Mouse (Mus musculus) heart, adult 2 months (tissue): ENCODE data around the gene Ivl. TPM values are rescaled to one million over a fixed set of nuclear protein-coding genes. Genes with fewer than 3 reads are reported as not detected.

Experiments
- DNase-seq, 2 experiments: peaks; one replicate each; pipeline ENCODE4 v3.0.0; 2021
- H3K27ac ChIP-seq: fragments of 200-600 bp; 2 replicates; pipeline ENCODE4 v1.8.1; 2022
- H3K27me3 ChIP-seq: fragments of 200-500 bp; 2 replicates; pipeline ENCODE4 v1.6.1; 2012; ENCODE audit warnings: mild to moderate bottlenecking, low read length, inconsistent platforms, mixed read lengths; ENCODE audit not compliant: control insufficient read depth, insufficient read depth
- H3K36me3 ChIP-seq: fragments of 200-500 bp; 2 replicates; pipeline ENCODE4 v1.6.1; 2012; ENCODE audit warnings: low read length, inconsistent platforms; ENCODE audit not compliant: control insufficient read depth, insufficient read depth
- H3K4me1 ChIP-seq: fragments of 200-500 bp; 2 replicates; pipeline ENCODE4 v1.6.1; 2011; ENCODE audit warnings: low read length; ENCODE audit not compliant: control insufficient read depth, insufficient read depth
- H3K4me3 ChIP-seq: fragments of 200-600 bp; 2 replicates; pipeline ENCODE4 v1.8.1; 2022
- H3K79me2 ChIP-seq: fragments of 200-500 bp; replicated peaks from 2 replicates; pipeline ENCODE4 v1.6.1; 2012; ENCODE audit warnings: mild to moderate bottlenecking, inconsistent platforms, low read length, moderate library complexity, mixed read lengths; ENCODE audit not compliant: control insufficient read depth, insufficient read depth
- H3K9ac ChIP-seq: fragments of 200-500 bp; 2 replicates; pipeline ENCODE4 v1.6.1; 2012; ENCODE audit warnings: low read depth, mild to moderate bottlenecking, control low read depth, inconsistent platforms, low read length, mixed read lengths
- CTCF ChIP-seq: fragments of 200-600 bp; IDR thresholded peaks from 2 replicates; pipeline ENCODE4 v1.8.1; 2022; ENCODE audit warnings: antibody characterized with exemption, mild to moderate bottlenecking, moderate library complexity
- EP300 ChIP-seq: fragments of 200-500 bp; IDR thresholded peaks from 2 replicates; pipeline ENCODE4 v1.6.1; 2011; ENCODE audit warnings: low read depth, low read length, control low read depth; ENCODE audit not compliant: insufficient read depth
- POLR2A ChIP-seq: fragments of 200-500 bp; IDR thresholded peaks from 2 replicates; pipeline ENCODE4 v1.6.1; 2011; ENCODE audit warnings: mild to moderate bottlenecking, low read depth, low read length, control low read depth; ENCODE audit not compliant: insufficient read depth
- WGBS: fragments of 180-500 bp; shearing (Covaris S2); methylation state at CpG from one replicate; pipeline ENCODE4 v1.1.7; 2018; 5-methylcytosine and 5-hydroxymethylcytosine counted together
- intact Hi-C: fragments of 180-260 bp; cut with DNase I; formaldehyde crosslinking; loops from one replicate; pipeline ENCODE4 v1.15.1; 2025
- polyA plus RNA-seq: library from polyadenylated mRNA; depleted of rRNA; stranded (reverse); fragments of >200 nt; gene quantifications from 2 replicates; pipeline ENCODE4 v1.2.3, GENCODE M21; 2012
- total RNA-seq, 2 experiments: library from RNA; stranded (reverse); gene quantifications; 2 replicates each; pipeline ENCODE4 v1.2.3; 2021

Gene Ivl
- total and polyA plus RNA-seq, 3 experiments, result not detected

GRCm38 (mm10) chr3:92599973-92600372, 26.4 kb upstream of the Ivl start:
- intact Hi-C loops, result loop anchor here (10.0 kb wide), 1 partner anchor 445 kb away; no protein-coding TSS in a partner anchor
- DNase-seq, result no peak
- Histone ChIP-seq H3K27me3 (no peaks in the 10 kb centered on the region), H3K36me3 (no peaks in the 10 kb centered on the region), H3K9ac (no peak overlapping the region), H3K79me2 (no peaks in the 10 kb centered on the region), H3K4me3 (no peak overlapping the region), H3K27ac (no peak overlapping the region), H3K4me1 (no peaks in the 10 kb centered on the region)
- TF ChIP-seq POLR2A (no peak), CTCF (no peak), EP300 (no peak)

- Histone ChIP-seq H3K9ac (no peak overlapping the region), H3K27ac (no peak overlapping the region), H3K79me2 (no peaks in the 10 kb centered on the region), H3K4me3 (no peak overlapping the region), H3K27me3 (no peaks in the 10 kb centered on the region), H3K36me3 (no peaks in the 10 kb centered on the region), H3K4me1 (no peaks in the 10 kb centered on the region)
- WGBS, result 80% methylated on average over 2 of the region's 2 CpGs
- TF ChIP-seq EP300, result no peak
- TF ChIP-seq POLR2A, result no peak
- TF ChIP-seq CTCF, result no peak
- intact Hi-C loops, result no loop called here
- DNase-seq, result no peak
Observed at GRCm38 (mm10) chr3:92598429-92598828, 24.9 kb upstream of the Ivl start.

GRCm38 (mm10) chr3:92588858-92589257, 15.3 kb upstream of the Ivl start, which contains the start of gene Smcp:
Gene Smcp, minus strand, starts transcription at chr3:92588997.
- TF ChIP-seq CTCF (no peak), EP300 (no peak), POLR2A (no peak)
- DNase-seq, result no peak
- Histone ChIP-seq H3K4me1 (no peaks in the 10 kb centered on the region), H3K79me2 (no peaks in the 10 kb centered on the region), H3K36me3 (no peaks in the 10 kb centered on the region), H3K27ac (no peak within 1 kb of the TSS), H3K4me3 (no peak within 1 kb of the TSS), H3K9ac (no peak within 1 kb of the TSS), H3K27me3 (no peaks in the 10 kb centered on the region)
- intact Hi-C loops, result no loop called here
- WGBS, result 45% methylated on average over 1 of the region's 1 CpGs

- Histone ChIP-seq H3K79me2 (no peaks in the 10 kb centered on the region), H3K27ac (no peak overlapping the region), H3K4me1 (no peaks in the 10 kb centered on the region), H3K36me3 (no peaks in the 10 kb centered on the region), H3K4me3 (no peak overlapping the region), H3K27me3 (no peaks in the 10 kb centered on the region), H3K9ac (no peak overlapping the region)
- no peak for DNase-seq
- no peak for TF ChIP-seq POLR2A
- WGBS, result 61% methylated on average over 3 of the region's 3 CpGs
- intact Hi-C loops, result no loop called here
Observed at GRCm38 (mm10) chr3:92587190-92587589, 13.7 kb upstream of the Ivl start.

- DNase-seq, result no peak
- intact Hi-C loops, result no loop called here
- WGBS, result 40% methylated on average over 1 of the region's 1 CpGs
Observed at GRCm38 (mm10) chr3:92585055-92585454, 11.5 kb upstream of the Ivl start.

GRCm38 (mm10) chr3:92583164-92583826, 9.8 kb upstream of the Ivl start:
- TF ChIP-seq CTCF, result no peak
- no peak for TF ChIP-seq POLR2A
- no peak for TF ChIP-seq EP300
- H3K4me1 ChIP-seq, result no peaks in the 10 kb centered on the region
- no peak for DNase-seq
- WGBS, result 74% methylated on average over 3 of the region's 3 CpGs
- no peak overlapping the region for H3K4me3 ChIP-seq
- H3K79me2 ChIP-seq, result no peaks in the 10 kb centered on the region
- no peaks in the 10 kb centered on the region for H3K27me3 ChIP-seq
- no peaks in the 10 kb centered on the region for H3K36me3 ChIP-seq
- intact Hi-C loops, result no loop called here
- no peak overlapping the region for H3K9ac ChIP-seq
- no peak overlapping the region for H3K27ac ChIP-seq

More at GRCm38 (mm10) chr3:92585055-92585454, 11.5 kb upstream of the Ivl start:
- Histone ChIP-seq H3K27ac (no peak overlapping the region), H3K79me2 (no peaks in the 10 kb centered on the region), H3K4me3 (no peak overlapping the region), H3K9ac (no peak overlapping the region), H3K36me3 (no peaks in the 10 kb centered on the region), H3K27me3 (no peaks in the 10 kb centered on the region), H3K4me1 (no peaks in the 10 kb centered on the region)
- TF ChIP-seq CTCF (no peak), EP300 (no peak), POLR2A (no peak)
